Mouse (Mus musculus) embryonic stem cell, embryonic (primary cell): ENCODE data around the gene Gm21818.
"Not testable (repeated sequence)": the region's sequence is repeated elsewhere in the genome, so short reads cannot be mapped to it uniquely, and the experiment has no call there.

Experiments used
- CTCF ChIA-PET, 4 experiments: fragments of 300-600 bp in 2 of 4; fragments of 350-600 bp in 2 of 4; sonication (Branson Sonifier 250); formaldehyde crosslinking; loops; one replicate each; lab custom pipeline; 2022; ENCODE audit warnings: inconsistent platforms in 2 of 4; lab: Charles Lee
- POLR2A ChIA-PET, 4 experiments: fragments of 300-600 bp in 2 of 4; fragments of 350-600 bp in 2 of 4; sonication (Branson Sonifier 250); formaldehyde crosslinking; loops; one replicate each; lab custom pipeline; 2022; ENCODE audit warnings: antibody characterized with exemption in 4 of 4, inconsistent platforms in 1 of 4; lab: Charles Lee

Gene Gm21818

DNA sequence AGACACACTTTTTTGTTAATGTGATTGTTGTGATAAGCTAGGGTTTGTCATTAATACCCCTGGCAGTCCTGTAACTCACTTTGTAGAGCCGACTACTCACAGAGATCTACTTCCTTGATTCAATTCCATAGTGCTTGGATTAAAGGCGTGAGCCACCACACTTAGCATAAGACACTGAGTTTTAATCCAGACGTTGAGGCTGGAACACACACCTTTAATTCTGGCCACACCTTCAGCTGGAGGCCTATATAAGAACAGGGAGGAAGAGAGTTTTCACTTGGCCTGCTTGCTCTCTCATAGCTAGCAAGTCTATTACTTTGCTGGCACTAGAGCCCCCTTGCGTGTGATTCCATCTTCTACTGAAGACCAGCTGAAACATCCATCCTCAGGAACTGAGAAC, at the start of gene Gm21818:
Gm21818 (plus strand) TSS at position 301 of the 400 bp plus-strand sequence.
- POLR2A ChIA-PET = not testable (repeated sequence)

DNA sequence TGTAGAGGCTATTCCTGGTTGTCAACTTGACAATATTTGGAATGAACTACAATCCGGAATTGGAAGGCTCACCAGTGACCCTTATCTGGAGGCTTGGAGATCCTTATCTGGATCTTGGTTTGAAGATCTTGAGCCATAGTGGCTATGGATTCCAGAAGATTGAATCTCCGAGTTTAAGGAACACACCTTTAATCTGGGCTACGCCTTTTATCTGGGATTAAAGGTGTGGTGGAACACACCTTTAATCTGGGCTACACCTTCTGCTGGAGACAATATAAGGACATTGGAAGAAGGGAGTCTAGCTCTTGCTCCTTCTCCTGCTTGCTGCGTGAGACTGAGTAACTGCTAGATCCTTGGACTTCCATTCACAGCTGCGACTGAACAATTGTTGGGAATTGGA, 32.3 kb upstream of the Gm21818 start, which contains the start of gene Gm20767:
Gm20767 (plus strand) TSS at position 301 of the 400 bp plus-strand sequence.
- CTCF ChIA-PET, POLR2A ChIA-PET: not testable (repeated sequence)

More for the DNA sequence above, at the start of gene Gm21818:
- CTCF ChIA-PET = not testable (repeated sequence)

DNA sequence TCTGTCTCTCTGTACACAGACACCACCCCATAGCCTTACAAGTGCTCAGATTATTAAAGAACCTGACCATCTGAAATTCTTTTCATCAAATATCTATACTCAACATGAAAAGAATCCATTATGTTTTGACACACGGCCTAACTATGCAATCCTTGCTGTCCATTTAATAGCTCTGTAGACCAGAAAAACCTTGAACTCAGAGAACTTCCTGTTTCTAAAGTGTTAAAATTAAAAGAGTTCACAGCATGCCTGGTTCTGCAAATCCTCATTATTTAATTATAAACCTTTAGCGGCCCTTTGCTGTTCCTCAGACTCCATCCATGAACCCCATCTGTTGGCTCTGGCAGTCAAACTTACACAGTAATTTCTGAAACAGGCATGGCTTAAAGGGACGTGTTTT, 29.9 kb upstream of the Gm21818 start:
- CTCF ChIA-PET, POLR2A ChIA-PET: not testable (repeated sequence)

DNA sequence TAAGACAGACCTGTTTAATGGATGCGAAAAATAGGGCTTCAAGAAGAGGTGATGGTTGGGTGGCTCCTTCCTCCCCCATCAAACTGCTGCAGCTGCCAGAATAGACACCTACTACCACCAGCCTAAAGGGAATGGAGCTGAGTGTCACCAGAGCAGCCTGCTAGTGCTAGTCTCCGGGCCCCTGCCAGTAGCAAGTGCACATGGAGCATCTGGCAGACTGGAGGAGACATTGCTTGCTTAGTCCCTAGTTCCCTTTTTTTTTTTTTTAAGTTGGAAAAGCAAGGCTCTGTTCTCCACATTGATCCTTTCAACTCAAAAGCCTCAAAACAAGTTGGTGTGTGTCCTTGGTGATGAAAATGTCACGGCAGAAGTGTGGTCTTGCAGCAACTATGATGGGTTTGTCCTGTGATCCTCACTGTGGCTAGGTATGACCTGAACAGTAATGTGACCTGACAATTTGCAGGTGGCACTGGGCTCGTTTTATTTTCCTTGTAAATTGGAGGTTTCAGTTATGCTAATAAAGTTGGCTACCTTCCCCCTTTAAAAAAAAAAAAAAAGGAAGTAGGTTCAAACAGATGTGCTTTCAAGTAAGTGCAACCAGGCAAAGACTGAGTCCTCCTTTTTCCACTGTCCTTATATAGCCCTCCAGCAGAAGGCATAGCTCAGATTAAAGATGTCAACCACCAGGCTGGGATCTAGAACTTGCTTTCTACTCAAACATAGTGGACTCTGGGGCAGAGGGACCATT, 22.4 kb upstream of the Gm21818 start:
- CTCF ChIA-PET = interaction anchor here in 1 of 4 experiments (0.7 kb wide), 1 partner anchor 676 kb away, joined by 3 read pairs; no protein-coding TSS in a partner anchor
- POLR2A ChIA-PET = not testable (repeated sequence)

DNA sequence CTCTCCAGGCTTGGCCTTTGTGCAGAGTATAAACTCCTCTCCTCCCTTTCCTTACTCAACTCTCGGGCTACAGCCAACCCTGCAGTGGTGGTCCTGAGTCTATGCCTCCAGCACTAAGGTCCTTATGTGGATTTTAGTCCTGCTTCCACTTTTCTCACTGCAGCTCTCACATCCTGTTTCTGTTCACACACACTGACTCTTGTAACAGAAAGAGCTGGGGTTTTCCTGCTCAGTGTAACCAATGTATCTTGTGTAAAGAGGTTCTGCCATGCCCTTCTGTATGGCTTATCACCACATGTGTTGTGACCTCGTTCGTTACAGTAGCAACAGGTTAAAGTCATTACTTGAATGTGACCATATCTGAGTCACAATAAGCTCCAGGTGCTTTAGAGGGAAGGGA, 21.6 kb upstream of the Gm21818 start:
- CTCF ChIA-PET = interaction anchor here in 1 of 4 experiments (0.7 kb wide), 1 partner anchor 677 kb away, joined by 3 read pairs; no protein-coding TSS in a partner anchor

DNA sequence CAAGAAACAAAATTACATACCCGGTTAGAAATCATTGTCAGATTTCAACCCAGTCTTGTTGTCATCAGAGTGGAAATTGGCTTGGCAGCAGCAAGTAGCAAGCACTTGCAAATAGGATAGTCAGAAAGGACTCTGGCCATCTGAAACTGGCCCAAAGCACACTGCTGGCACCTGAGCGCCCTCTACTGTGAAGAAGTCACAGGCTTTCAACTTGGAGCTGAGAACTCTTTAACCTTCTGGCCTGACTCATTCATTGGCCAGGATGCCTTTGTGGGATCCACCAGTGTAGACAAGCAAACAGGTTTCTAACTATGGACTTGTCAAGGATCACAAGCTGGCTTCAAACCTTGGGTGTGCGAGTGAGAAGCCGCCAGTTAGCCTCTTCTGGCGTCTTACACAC, 3.9 kb upstream of the Gm21818 start:
- CTCF ChIA-PET = interaction anchor here in 1 of 4 experiments (0.5 kb wide), 1 partner anchor 27 kb away, joined by 6 read pairs; no protein-coding TSS in a partner anchor

More for the DNA sequence above, 21.6 kb upstream of the Gm21818 start:
- POLR2A ChIA-PET = not testable (repeated sequence)

DNA sequence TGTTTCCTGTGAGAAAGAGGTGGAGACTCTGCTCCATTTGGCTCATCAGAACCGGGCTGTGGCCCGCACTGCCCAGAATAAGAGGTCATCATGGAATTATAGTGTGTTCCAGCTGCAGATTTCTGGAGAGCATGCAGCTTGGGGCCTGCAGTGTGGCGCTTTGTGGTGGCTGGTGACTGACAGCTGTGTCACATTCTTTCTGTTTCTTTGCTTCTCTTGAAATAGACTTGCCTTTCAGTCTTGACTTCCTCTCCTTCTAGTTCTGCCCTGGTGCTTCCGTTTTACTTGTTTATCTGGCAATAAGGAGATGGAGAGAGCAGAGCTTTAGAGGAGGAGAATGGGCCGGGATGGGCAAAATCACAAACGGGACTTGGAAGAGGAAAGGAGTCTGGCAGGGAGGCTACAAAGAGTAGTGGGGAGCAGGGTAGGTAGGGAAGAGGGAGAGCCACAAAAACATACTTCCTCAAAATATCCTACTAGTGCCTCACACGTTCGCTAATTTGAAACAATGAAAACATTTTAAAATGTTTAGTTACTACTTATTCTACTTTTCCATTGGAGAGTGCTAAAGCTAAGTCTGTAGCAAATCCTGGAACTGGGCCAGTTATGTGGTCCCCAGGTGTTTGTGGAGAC, 24.1 kb downstream of the Gm21818 start:
- CTCF ChIA-PET, POLR2A ChIA-PET: not testable (repeated sequence)

More for the DNA sequence above, 3.9 kb upstream of the Gm21818 start:
- POLR2A ChIA-PET = not testable (repeated sequence)

DNA sequence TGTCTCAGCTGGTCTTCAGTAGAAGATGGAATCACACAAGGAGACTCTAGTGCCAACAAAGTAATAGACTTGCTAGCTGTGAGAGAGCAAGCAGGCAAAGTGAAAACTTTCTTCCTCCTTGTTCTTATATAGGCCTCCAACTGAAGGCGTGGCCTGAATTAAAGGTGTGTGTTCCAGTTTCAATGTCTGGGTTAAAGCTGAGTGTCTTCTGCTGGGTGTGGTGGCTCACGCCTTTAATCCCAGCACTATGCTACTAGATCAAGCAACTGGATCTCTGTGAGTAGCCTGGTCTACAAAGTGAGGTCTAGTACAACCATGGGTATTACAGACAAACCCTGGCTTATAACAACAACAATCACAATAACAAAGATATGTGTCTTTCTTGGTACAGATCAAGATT, 43.6 kb downstream of the Gm21818 start, which contains the start of gene Gm21762:
Gm21762 (minus strand) TSS at position 101 of the 400 bp plus-strand sequence.
- CTCF ChIA-PET, POLR2A ChIA-PET: not testable (repeated sequence)

DNA sequence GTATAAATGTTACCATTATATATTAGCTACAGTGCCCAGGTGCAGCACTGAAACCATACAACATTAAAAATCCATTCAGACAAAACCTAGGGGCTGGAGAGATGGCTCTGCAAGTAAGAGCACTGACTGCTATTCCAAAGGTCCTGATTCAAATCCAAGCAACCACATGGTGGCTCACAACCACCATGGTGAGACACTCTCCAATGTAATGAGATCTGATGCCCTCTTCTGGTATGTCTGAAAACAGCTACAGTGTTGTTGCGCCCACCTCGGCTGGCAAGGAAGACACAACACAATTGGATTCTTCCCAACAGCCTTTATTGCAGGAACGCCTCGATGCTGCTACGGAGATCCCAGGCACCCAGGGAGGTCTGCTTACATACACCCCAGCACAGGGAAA, 48.7 kb downstream of the Gm21818 start:
- POLR2A ChIA-PET, CTCF ChIA-PET: not testable (repeated sequence)

DNA sequence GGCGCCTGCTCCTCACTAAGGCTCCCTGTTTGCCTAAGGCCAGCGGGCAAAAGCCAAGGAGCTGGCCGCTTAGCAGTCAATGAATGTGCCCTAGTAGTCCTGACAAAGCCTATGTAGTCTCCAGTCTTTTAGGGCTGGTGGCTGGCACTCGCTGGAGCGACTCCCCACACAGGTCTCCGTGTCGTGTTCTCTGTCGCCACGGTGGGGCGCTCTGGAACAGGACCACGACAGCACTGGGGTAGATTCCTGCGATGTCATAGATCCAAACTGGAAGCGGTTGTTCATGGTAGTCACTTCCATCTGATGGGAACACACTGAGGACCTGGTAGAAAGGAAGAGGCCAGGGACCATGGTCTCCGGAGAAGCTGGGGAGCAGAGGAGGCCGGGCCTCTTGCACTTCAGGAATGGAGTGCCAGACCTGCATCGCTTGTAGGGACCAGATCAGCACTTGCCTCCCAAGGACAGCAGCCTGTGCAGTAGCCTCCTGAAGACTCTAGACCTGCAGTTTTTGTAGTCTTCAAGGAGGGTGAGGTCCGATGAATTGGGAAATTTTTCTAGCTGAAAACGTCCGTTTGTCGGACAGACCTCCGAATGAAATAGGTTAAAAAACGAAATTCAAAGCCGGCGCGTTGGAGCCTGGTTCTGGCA, 50.9 kb downstream of the Gm21818 start:
- POLR2A ChIA-PET, CTCF ChIA-PET: not testable (repeated sequence)
